Mouse (Mus musculus): ENCODE results near the gene Krtap9-5.

The Krtap9-5 gene
- long read RNA-seq, experiment 1, result 0 reads
- long read RNA-seq, experiment 2, result 0 reads

- intact Hi-C loops (cut with DNase I), result no loop called here
These were observed at the start of gene Krtap9-5 for GRCm38 (mm10) chr11:99948175-99948574. TSS of gene Krtap9-5 (plus strand) at chr11:99948475.

- intact Hi-C loops (cut with DNase I), result no loop called here
These were observed 40.7 kb upstream of the Krtap9-5 start, which contains the start of gene Krtap31-1 for GRCm38 (mm10) chr11:99907620-99908019. TSS of gene Krtap31-1 (plus strand) at chr11:99907920.

DNA sequence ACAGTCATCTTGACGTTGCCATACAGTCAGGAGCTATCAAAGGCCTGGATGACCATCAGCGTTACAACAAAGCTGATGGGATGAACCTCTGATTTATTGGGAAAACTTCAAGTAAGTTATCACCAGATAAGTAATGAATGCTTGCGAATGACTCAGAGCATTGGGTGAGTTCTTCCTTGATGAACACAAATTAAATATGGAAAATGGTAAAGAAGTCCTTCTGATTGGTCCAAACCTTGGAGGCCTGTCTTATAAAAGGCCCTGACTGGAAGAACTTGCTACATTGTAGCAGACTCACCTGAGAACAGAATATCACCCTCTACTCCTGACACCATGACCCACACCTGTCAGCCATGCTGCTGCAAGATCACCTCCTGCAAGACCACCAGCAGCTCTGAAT is 33.8 kb upstream of the Krtap9-5 start, which contains the start of gene Gm11565:
Gm11565 (plus strand) TSS at position 301 of the 400 bp plus-strand sequence.
- intact Hi-C loops (cut with DNase I), result no loop called here

- intact Hi-C loops (cut with DNase I), result no loop called here
These were observed 12.3 kb upstream of the Krtap9-5 start, which contains the start of gene Krtap31-2 for GRCm38 (mm10) chr11:99935991-99936390. TSS of gene Krtap31-2 (plus strand) at chr11:99936291.

- intact Hi-C loops (cut with DNase I), result no loop called here
These were observed 10.5 kb upstream of the Krtap9-5 start for GRCm38 (mm10) chr11:99937751-99938264.

GRCm38 (mm10) chr11:99964213-99964612 is 15.9 kb downstream of the Krtap9-5 start:
- intact Hi-C loops (cut with DNase I), result no loop called here

DNA sequence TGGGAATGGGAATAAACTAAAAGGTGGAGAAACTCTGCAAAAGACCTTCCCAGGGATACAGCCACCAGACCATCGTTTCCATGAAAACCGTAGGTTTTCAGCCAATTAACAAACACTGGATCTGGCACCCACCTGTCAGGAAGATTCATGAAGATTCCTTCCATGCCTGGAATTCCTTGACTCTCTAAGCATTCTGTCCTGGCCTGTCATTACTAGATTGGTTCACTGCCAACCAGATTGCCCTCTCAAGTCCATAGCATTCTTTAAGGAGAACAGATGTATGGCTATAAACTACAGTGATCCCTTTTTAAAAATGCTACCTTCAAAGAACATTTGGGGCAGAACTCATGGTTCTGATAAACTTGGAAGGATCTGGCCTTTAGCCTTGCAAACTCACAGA is 17.7 kb downstream of the Krtap9-5 start:
- intact Hi-C loops (cut with DNase I), result no loop called here

DNA sequence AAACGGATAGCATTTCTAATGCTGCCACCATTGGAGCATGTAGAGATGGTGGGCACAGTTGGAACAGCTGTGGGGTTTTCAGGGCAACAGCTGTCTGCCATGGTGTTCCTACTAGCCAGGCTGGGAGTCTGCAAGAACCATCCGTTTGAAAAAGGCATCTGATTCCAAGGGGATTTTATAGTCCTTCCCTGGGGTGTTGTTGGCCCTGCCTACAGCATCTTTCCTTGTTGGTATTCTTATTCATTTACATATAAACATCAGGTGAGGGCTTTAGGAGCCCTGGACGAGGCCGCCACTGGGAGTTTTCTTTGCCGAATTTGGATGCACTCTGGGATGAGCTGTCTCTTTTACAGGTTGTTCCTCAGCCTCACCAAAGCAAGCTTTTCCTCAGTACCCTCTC is 30.7 kb downstream of the Krtap9-5 start, which contains the start of gene Krtap29-1:
Krtap29-1 (minus strand) TSS at position 101 of the 400 bp plus-strand sequence.
- intact Hi-C loops (cut with DNase I), result no loop called here

DNA sequence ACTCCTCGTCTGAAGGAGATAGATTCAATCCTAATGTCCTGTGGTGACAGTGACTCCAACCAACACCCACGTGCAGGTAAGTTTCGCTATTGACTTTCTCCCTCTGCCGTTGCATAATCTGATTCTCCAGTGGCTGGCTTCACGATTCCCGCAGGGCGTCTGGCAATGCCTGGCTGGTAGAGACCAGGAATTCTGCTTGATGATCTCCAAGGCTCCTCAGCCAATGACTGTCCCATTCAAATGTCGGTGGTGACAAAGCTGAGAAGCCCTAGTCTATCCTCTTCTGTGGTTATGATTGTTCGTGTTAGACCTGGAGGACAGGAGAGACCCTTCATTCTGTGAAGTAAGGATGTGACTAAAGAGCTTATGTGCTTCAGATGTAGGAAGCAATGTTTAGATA is 34.5 kb downstream of the Krtap9-5 start:
- intact Hi-C loops (cut with DNase I), result no loop called here

- intact Hi-C loops (cut with DNase I), result no loop called here
These were observed 35.2 kb downstream of the Krtap9-5 start for GRCm38 (mm10) chr11:99983442-99983841.

GRCm38 (mm10) chr11:99985291-99986092 is 37.2 kb downstream of the Krtap9-5 start:
- intact Hi-C loops (cut with DNase I), result no loop called here

GRCm38 (mm10) chr11:99986180-99986647 is 37.9 kb downstream of the Krtap9-5 start, which contains the start of gene Krtap16-1:
TSS of gene Krtap16-1 (minus strand) at chr11:99986597.
- intact Hi-C loops (cut with DNase I), result no loop called here

DNA sequence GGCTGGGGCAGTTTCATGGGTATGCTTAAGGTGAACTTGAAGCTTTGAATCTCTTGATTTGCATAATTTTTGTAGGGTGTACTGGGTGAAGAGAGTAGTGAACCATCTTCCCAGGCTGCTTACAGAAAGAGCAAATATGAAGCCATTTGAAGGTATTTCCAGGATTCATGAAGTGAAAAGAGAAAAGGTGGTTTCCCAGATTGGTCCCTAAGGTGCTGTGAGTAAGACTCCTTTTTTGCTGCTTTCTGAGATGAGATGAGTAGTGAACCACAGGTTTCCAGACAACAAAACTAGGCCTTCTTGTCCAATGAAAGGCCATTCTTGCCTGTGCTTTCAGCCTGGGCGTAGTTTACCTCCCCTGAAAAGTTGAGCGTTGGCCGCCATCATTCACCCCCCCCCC is 40.3 kb downstream of the Krtap9-5 start:
- intact Hi-C loops (cut with DNase I), result no loop called here

DNA sequence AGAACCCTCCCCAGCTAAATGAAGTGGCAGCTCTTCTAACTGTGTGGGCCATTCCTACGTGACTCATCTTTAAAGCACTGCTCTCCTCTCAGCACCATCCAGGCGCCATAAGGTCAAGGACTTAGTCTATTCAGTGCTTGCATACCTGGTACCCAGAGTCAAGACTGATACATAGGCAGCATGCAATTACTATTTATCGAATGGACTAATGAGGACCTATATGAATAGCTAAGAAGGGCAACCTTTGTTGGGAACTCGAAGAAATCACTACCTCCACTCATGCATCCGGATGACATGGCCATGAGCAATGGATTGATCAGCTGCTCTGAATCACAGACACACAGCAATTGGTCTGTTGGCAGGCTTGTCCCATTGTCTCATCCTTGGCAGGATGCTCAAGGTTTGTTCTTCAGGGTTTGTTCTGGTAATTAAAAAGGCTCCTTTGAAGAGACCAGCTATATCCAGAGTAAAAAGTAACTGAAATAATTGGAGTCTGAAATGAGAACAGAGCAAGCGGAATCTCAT is 41.7 kb downstream of the Krtap9-5 start:
- intact Hi-C loops (cut with DNase I), result no loop called here

GRCm38 (mm10) chr11:99990571-99990970 is 42.3 kb downstream of the Krtap9-5 start:
- intact Hi-C loops (cut with DNase I), result no loop called here

GRCm38 (mm10) chr11:99993620-99994383 is 45.5 kb downstream of the Krtap9-5 start, which contains the start of gene Krtap17-1:
TSS of gene Krtap17-1 (minus strand) at chr11:99993994.
- intact Hi-C loops (cut with DNase I), result no loop called here

GRCm38 (mm10) chr11:99994384-99994661 is 46.0 kb downstream of the Krtap9-5 start:
- intact Hi-C loops (cut with DNase I), result no loop called here

DNA sequence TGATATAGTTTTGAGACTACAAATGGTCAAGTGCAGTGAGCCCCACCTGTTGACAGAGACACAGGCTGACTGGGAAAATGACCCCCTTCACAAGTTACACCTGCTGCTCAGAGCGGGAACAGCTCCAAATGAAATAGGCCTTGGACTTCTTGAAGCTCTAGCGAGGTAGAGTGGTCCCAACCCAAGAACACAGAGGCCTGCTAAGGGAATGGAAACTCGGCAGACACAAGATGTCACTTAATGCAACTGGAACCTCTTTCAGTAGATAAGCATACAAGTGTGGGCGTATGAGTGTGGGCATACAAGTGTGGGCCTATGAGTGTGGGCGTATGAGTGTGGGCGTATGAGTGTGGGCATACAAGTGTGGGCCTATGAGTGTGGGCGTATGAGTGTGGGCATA is 50.8 kb downstream of the Krtap9-5 start:
- intact Hi-C loops (cut with DNase I), result no loop called here

Measured in adrenal gland (tissue).